Mouse (Mus musculus) kidney, postnatal 25 days (tissue): ENCODE results near the gene Olfr1026.

ENCODE experiments used
- DNase-seq, 2 experiments: peaks; one replicate each; pipeline ENCODE4 v3.0.0; 2021; ENCODE audit warnings: mixed read lengths in 2 of 2

Gene Olfr1026

GRCm38 (mm10) chr2:85921258-85921657, at the start of gene Olfr1026:
Olfr1026 (plus strand) TSS chr2:85921558.
- no peak for DNase-seq

- no peak for DNase-seq
These were observed 36.0 kb upstream of the Olfr1026 start, which contains the start of gene Olfr1023 for GRCm38 (mm10) chr2:85885340-85885739. Olfr1023 (plus strand) TSS chr2:85885640.

GRCm38 (mm10) chr2:85904952-85905351, 16.4 kb upstream of the Olfr1026 start, which contains the start of gene Olfr1024:
Olfr1024 (minus strand) TSS chr2:85905052.
- DNase-seq, result no peak

GRCm38 (mm10) chr2:85913197-85913596, 8.2 kb upstream of the Olfr1026 start:
- no peak for DNase-seq

- DNase-seq, result no peak
These were observed 6.5 kb upstream of the Olfr1026 start, which contains the start of gene Olfr1025-ps1 for GRCm38 (mm10) chr2:85914893-85915292. Olfr1025-ps1 (plus strand) TSS chr2:85915193.

- DNase-seq, result no peak
These were observed 28.8 kb downstream of the Olfr1026 start, which contains the start of gene Olfr1028 for GRCm38 (mm10) chr2:85950137-85950536. Olfr1028 (plus strand) TSS chr2:85950437.

GRCm38 (mm10) chr2:85973595-85973994, 52.2 kb downstream of the Olfr1026 start, which contains the start of gene Olfr1029:
Olfr1029 (plus strand) TSS chr2:85973895.
- DNase-seq, result no peak
